Mouse (Mus musculus): ENCODE data around the gene Cnn2.

- TF ChIP-seq CTCF (IDR thresholded peaks at IDR 0.05; ENCODE audit: low read depth): no peak
- no peak for TF ChIP-seq EP300 (IDR thresholded peaks at IDR 0.05; ENCODE audit: low read depth)
Observed at GRCm38 (mm10) chr10:79989870-79990269, 1.5 kb downstream of the Cnn2 start.
